Mouse (Mus musculus): ENCODE results near the gene Frmd4a. TPM values are rescaled to one million over a fixed set of nuclear protein-coding genes. Genes with fewer than 3 reads are reported as not detected.
A peak's percentile ranks its signal among the peaks of the same experiment; 100 is the strongest.

Frmd4a gene
- total RNA-seq, 2 experiments from 2014 or later: 18.1 to 29.3 TPM

GRCm38 (mm10) chr2:4428407-4428855, 410.9 kb downstream of the Frmd4a start:
- ATAC-seq (replicated peaks; ENCODE audit: poor library complexity): no peak

- ATAC-seq (replicated peaks; ENCODE audit: poor library complexity): peak; percentile 87
Observed at GRCm38 (mm10) chr2:4433119-4433518, 415.6 kb downstream of the Frmd4a start.

- no peak for ATAC-seq (replicated peaks; ENCODE audit: poor library complexity)
Observed at GRCm38 (mm10) chr2:4435051-4435450, 417.5 kb downstream of the Frmd4a start.

- ATAC-seq (replicated peaks; ENCODE audit: poor library complexity): no peak
Observed at GRCm38 (mm10) chr2:4436361-4437231, 419.1 kb downstream of the Frmd4a start.

- ATAC-seq (replicated peaks; ENCODE audit: poor library complexity): peak; percentile 85
Observed at GRCm38 (mm10) chr2:4438739-4439138, 421.2 kb downstream of the Frmd4a start.

- no peak for ATAC-seq (replicated peaks; ENCODE audit: poor library complexity)
Observed at GRCm38 (mm10) chr2:4439909-4440308, 422.4 kb downstream of the Frmd4a start.

- ATAC-seq (replicated peaks; ENCODE audit: poor library complexity): no peak
Observed at GRCm38 (mm10) chr2:4441840-4442239, 424.3 kb downstream of the Frmd4a start.

GRCm38 (mm10) chr2:4444740-4445139, 427.2 kb downstream of the Frmd4a start:
- ATAC-seq (replicated peaks; ENCODE audit: poor library complexity): no peak

GRCm38 (mm10) chr2:4445629-4446400, 428.3 kb downstream of the Frmd4a start:
- no peak for ATAC-seq (replicated peaks; ENCODE audit: poor library complexity)

GRCm38 (mm10) chr2:4449860-4450480, 432.5 kb downstream of the Frmd4a start:
- ATAC-seq (replicated peaks; ENCODE audit: poor library complexity): no peak

GRCm38 (mm10) chr2:4452590-4453400, 435.3 kb downstream of the Frmd4a start:
- peak; percentile 84 for ATAC-seq (replicated peaks; ENCODE audit: poor library complexity)

GRCm38 (mm10) chr2:4455097-4456025, 437.8 kb downstream of the Frmd4a start:
- peak; percentile 55 for ATAC-seq (replicated peaks; ENCODE audit: poor library complexity)

- no peak for ATAC-seq (replicated peaks; ENCODE audit: poor library complexity)
Observed at GRCm38 (mm10) chr2:4460897-4461296, 443.4 kb downstream of the Frmd4a start.

- ATAC-seq (replicated peaks; ENCODE audit: poor library complexity): no peak
Observed at GRCm38 (mm10) chr2:4461514-4461913, 444.0 kb downstream of the Frmd4a start.

- no peak for ATAC-seq (replicated peaks; ENCODE audit: poor library complexity)
Observed at GRCm38 (mm10) chr2:4462480-4462879, 445.0 kb downstream of the Frmd4a start.

GRCm38 (mm10) chr2:4466084-4466483, 448.6 kb downstream of the Frmd4a start:
- no peak for ATAC-seq (replicated peaks; ENCODE audit: poor library complexity)

GRCm38 (mm10) chr2:4467314-4467713, 449.8 kb downstream of the Frmd4a start:
- ATAC-seq (replicated peaks; ENCODE audit: poor library complexity): peak; percentile 97

GRCm38 (mm10) chr2:4472760-4473480, 455.4 kb downstream of the Frmd4a start:
- no peak for ATAC-seq (replicated peaks; ENCODE audit: poor library complexity)

All from megakaryocyte progenitor cell, adult 5-6 weeks (primary cell).